Mouse (Mus musculus) limb, embryonic 12.5 days (tissue): ENCODE results near the gene Osbp. TPM values are rescaled to one million over a fixed set of nuclear protein-coding genes. Genes with fewer than 3 reads are reported as not detected.
A peak's percentile ranks its signal among the peaks of the same experiment; 100 is the strongest.
"Not testable (repeated sequence)": the region's sequence is repeated elsewhere in the genome, so short reads cannot be mapped to it uniquely, and the experiment has no call there.

Source experiments
- ATAC-seq: fragments of 200-750 bp; cut with Nextera tagmentation; 2 replicates; pipeline ENCODE4 v1.8.0; 2017; ENCODE audit warnings: low read depth, moderate TSS enrichment; ENCODE audit not compliant: insufficient number of reproducible peaks, insufficient read depth, low FRiP score, low TSS enrichment
- H3K27ac ChIP-seq: fragments of 300-500 bp; sonication (generic); 2 replicates; pipeline ENCODE4 v1.5.1; 2016; ENCODE audit warnings: mild to moderate bottlenecking, moderate library complexity
- H3K27me3 ChIP-seq: fragments of 300-500 bp; sonication (generic); 2 replicates; pipeline ENCODE4 v1.6.1; 2016; ENCODE audit warnings: mild to moderate bottlenecking, moderate library complexity
- H3K36me3 ChIP-seq: fragments of 300-500 bp; sonication (generic); 2 replicates; pipeline ENCODE4 v1.6.1; 2016; ENCODE audit warnings: mild to moderate bottlenecking, moderate library complexity
- H3K4me1 ChIP-seq: fragments of 300-500 bp; sonication (generic); replicated peaks from 2 replicates; pipeline ENCODE4 v1.6.1; 2016
- H3K4me2 ChIP-seq: fragments of 300-500 bp; sonication (generic); 2 replicates; pipeline ENCODE4 v1.6.1; 2016; ENCODE audit warnings: mild to moderate bottlenecking, moderate library complexity
- H3K4me3 ChIP-seq: fragments of 300-500 bp; sonication (generic); replicated peaks from 2 replicates; pipeline ENCODE4 v1.5.1; 2016; ENCODE audit warnings: mild to moderate bottlenecking
- H3K9ac ChIP-seq: fragments of 300-500 bp; sonication (generic); replicated peaks from 2 replicates; pipeline ENCODE4 v1.6.1; 2016; ENCODE audit warnings: mild to moderate bottlenecking, moderate library complexity
- H3K9me3 ChIP-seq: fragments of 300-500 bp; sonication (generic); 2 replicates; pipeline ENCODE4 v1.6.1; 2016; ENCODE audit warnings: mild to moderate bottlenecking, moderate library complexity
- WGBS: fragments of 180-500 bp; shearing (Covaris S2); methylation state at CpG from one replicate; pipeline ENCODE4 v1.1.7; 2016; 5-methylcytosine and 5-hydroxymethylcytosine counted together
- polyA plus RNA-seq: library from polyadenylated mRNA; unstranded; fragments of >200 nt; fragmentation: Nextera tagmentation; extraction: Ambion mirVana; gene quantifications from 2 replicates; pipeline ENCODE4 v1.2.1, GENCODE M21; 2016

Osbp gene
- 4.9 and 5.1 TPM in 2 replicates for polyA plus RNA-seq

GRCm38 (mm10) chr19:11965023-11965942 lies at the start of gene Osbp:
Osbp (plus strand) TSS chr19:11965941.
- Histone ChIP-seq H3K9ac (peak within 1 kb of the TSS; percentile 73), H3K4me3 (peak within 1 kb of the TSS; percentile 79), H3K27ac (peak within 1 kb of the TSS; percentile 74), H3K4me1 (peaks cover 23% of the 10 kb centered on the region), H3K4me2 (peak within 1 kb of the TSS; percentile 95), H3K27me3 (no peaks in the 10 kb centered on the region), H3K36me3 (peaks cover 4% of the 10 kb centered on the region; the same call in 1 of the 2 replicates), H3K9me3 (peaks cover 4% of the 10 kb centered on the region; the same call in 1 of the 2 replicates)
- ATAC-seq: peak; percentile 98
- under 1% methylated on average over 50 of the region's 59 CpGs for WGBS

GRCm38 (mm10) chr19:11922068-11922467 lies 43.7 kb upstream of the Osbp start:
- ATAC-seq: no peak
- H3K4me1 ChIP-seq: no peaks in the 10 kb centered on the region
- no peak overlapping the region for H3K4me3 ChIP-seq
- no peaks in the 10 kb centered on the region for H3K27me3 ChIP-seq
- H3K36me3 ChIP-seq: peaks cover 77% of the 10 kb centered on the region
- H3K9me3 ChIP-seq: no peaks in the 10 kb centered on the region
- no peak overlapping the region for H3K27ac ChIP-seq
- no peak overlapping the region for H3K9ac ChIP-seq
- 87% methylated on average over 1 of the region's 1 CpGs for WGBS
- no peak overlapping the region for H3K4me2 ChIP-seq

- not testable (repeated sequence) for H3K27me3 ChIP-seq, H3K9ac ChIP-seq, H3K9me3 ChIP-seq, H3K4me1 ChIP-seq, H3K27ac ChIP-seq, H3K4me2 ChIP-seq, H3K4me3 ChIP-seq, ATAC-seq
- peaks cover 77% of the 10 kb centered on the region for H3K36me3 ChIP-seq
- WGBS: 96% methylated on average over 2 of the region's 2 CpGs
Observed at GRCm38 (mm10) chr19:11922515-11922914, 43.2 kb upstream of the Osbp start.

DNA sequence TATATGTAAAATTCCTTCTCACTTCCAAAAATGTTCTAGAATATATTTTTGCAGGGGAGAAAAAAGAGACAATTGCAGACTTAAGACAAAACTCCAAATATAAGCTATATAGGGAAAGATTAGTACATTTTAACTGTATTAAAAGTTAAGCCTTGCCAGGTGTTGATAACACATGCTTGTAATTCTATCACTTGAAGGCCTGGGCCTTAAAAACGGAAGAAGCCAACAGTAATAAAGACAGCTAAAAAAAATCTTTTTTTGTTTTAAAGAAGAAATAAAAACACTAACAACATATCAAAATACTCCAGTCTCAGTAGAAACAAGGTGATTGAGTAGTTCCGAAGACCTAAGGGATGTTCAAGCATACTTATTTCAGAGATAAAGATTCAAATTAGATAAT lies 39.4 kb upstream of the Osbp start:
- ATAC-seq: no peak
- H3K27ac ChIP-seq: no peak overlapping the region
- H3K9ac ChIP-seq: no peak overlapping the region
- no peak overlapping the region for H3K4me2 ChIP-seq
- no peaks in the 10 kb centered on the region for H3K27me3 ChIP-seq
- 83% methylated on average over 2 of the region's 2 CpGs for WGBS
- H3K4me3 ChIP-seq: no peak overlapping the region
- H3K4me1 ChIP-seq: no peaks in the 10 kb centered on the region
- peaks cover 88% of the 10 kb centered on the region for H3K36me3 ChIP-seq
- no peaks in the 10 kb centered on the region for H3K9me3 ChIP-seq

GRCm38 (mm10) chr19:11928025-11928748 lies 37.6 kb upstream of the Osbp start:
- H3K27ac ChIP-seq: no peak overlapping the region
- WGBS: 93% methylated on average over 4 of the region's 4 CpGs
- H3K4me2 ChIP-seq: no peak overlapping the region
- H3K36me3 ChIP-seq: peaks cover 90% of the 10 kb centered on the region
- H3K4me3 ChIP-seq: no peak overlapping the region
- no peaks in the 10 kb centered on the region for H3K27me3 ChIP-seq
- H3K9me3 ChIP-seq: no peaks in the 10 kb centered on the region
- no peak overlapping the region for H3K9ac ChIP-seq
- no peak for ATAC-seq
- no peaks in the 10 kb centered on the region for H3K4me1 ChIP-seq

GRCm38 (mm10) chr19:11946460-11946859 lies 19.3 kb upstream of the Osbp start:
- WGBS: 92% methylated on average over 9 of the region's 9 CpGs
- H3K36me3 ChIP-seq: peaks cover 38% of the 10 kb centered on the region

DNA sequence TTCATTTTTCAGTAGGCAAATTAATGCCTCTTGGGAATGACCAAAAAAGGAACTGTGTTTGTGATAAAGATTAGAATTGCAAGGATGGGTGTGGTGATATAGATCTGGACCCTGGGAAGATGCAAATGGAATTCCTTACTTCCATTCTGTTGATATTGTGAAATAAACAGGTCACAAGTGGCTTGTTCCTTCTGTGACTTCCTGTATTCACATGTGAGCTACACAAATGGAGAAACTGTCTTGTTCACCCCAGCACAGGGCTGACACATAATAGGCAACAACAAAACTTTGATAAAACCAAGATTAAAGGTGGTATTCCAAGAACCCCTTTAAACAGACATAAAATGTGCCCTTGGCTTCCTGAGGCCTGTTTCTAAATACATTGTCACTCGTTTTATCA lies 15.9 kb upstream of the Osbp start:
- no peak overlapping the region for H3K4me2 ChIP-seq

More at GRCm38 (mm10) chr19:11946460-11946859, 19.3 kb upstream of the Osbp start:
- H3K4me3 ChIP-seq, H3K9me3 ChIP-seq, H3K4me1 ChIP-seq, H3K27me3 ChIP-seq, H3K27ac ChIP-seq, ATAC-seq, H3K9ac ChIP-seq, H3K4me2 ChIP-seq: not testable (repeated sequence)

GRCm38 (mm10) chr19:11950747-11951146 lies 15.0 kb upstream of the Osbp start:
- Histone ChIP-seq H3K4me1 (0 out of 2 replicates have a peak, but pooled peaks cover 2% of the 10 kb centered on the region), H3K9ac (no peak overlapping the region), H3K4me3 (no peak overlapping the region), H3K36me3 (peaks cover 2% of the 10 kb centered on the region), H3K27me3 (no peaks in the 10 kb centered on the region), H3K27ac (no peak overlapping the region), H3K4me2 (no peak overlapping the region), H3K9me3 (no peaks in the 10 kb centered on the region)
- 68% methylated on average over 7 of the region's 7 CpGs for WGBS
- no peak for ATAC-seq

More for the DNA sequence above, 15.9 kb upstream of the Osbp start:
- Histone ChIP-seq H3K4me1 (0 out of 2 replicates have a peak, but pooled peaks cover 2% of the 10 kb centered on the region), H3K36me3 (peaks cover 11% of the 10 kb centered on the region), H3K27me3 (no peaks in the 10 kb centered on the region), H3K9ac (no peak overlapping the region), H3K9me3 (no peaks in the 10 kb centered on the region), H3K27ac (no peak overlapping the region), H3K4me3 (no peak overlapping the region)
- WGBS: 60% methylated on average over 1 of the region's 1 CpGs
- ATAC-seq: no peak

DNA sequence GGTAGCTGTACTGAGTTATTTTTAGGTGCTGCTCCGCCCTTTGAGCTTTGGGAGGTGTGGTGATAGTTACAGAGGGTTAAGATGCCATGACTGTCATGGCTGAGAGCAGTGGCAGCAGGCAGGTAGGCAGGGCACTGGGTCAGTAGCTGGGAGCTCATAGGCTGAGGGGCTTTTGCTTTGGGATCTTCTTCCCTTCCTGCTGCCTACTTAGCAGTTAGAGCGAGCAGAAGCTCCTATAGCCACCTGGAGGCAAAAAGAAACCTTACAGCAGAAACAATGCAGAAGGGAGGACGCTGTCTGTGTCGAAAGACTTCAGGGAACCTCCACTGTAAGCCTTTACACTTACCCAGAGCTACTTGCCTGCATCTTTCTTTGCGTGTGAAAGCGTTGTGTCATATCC lies 11.5 kb upstream of the Osbp start:
- Histone ChIP-seq H3K27ac (no peak overlapping the region), H3K9me3 (no peaks in the 10 kb centered on the region), H3K9ac (no peak overlapping the region), H3K4me1 (0 out of 2 replicates have a peak, but pooled peaks cover 2% of the 10 kb centered on the region), H3K4me2 (no peak overlapping the region), H3K36me3 (no peaks in the 10 kb centered on the region), H3K4me3 (no peak overlapping the region), H3K27me3 (no peaks in the 10 kb centered on the region)
- no peak for ATAC-seq
- WGBS: 48% methylated on average over 6 of the region's 6 CpGs

GRCm38 (mm10) chr19:11956636-11957035 lies 9.1 kb upstream of the Osbp start:
- Histone ChIP-seq H3K4me2 (no peak overlapping the region), H3K4me1 (no peaks in the 10 kb centered on the region), H3K36me3 (no peaks in the 10 kb centered on the region)

GRCm38 (mm10) chr19:11957396-11957795 lies 8.3 kb upstream of the Osbp start:
- no peak overlapping the region for H3K4me3 ChIP-seq
- H3K4me1 ChIP-seq: no peaks in the 10 kb centered on the region
- WGBS: 89% methylated on average over 5 of the region's 5 CpGs
- H3K27ac ChIP-seq: no peak overlapping the region
- H3K36me3 ChIP-seq: no peaks in the 10 kb centered on the region
- no peak overlapping the region for H3K4me2 ChIP-seq
- H3K9me3 ChIP-seq: no peaks in the 10 kb centered on the region
- ATAC-seq: no peak
- H3K9ac ChIP-seq: no peak overlapping the region
- no peaks in the 10 kb centered on the region for H3K27me3 ChIP-seq

More at GRCm38 (mm10) chr19:11956636-11957035, 9.1 kb upstream of the Osbp start:
- Histone ChIP-seq H3K4me3 (no peak overlapping the region), H3K27ac (no peak overlapping the region), H3K27me3 (no peaks in the 10 kb centered on the region), H3K9ac (no peak overlapping the region), H3K9me3 (no peaks in the 10 kb centered on the region)
- no peak for ATAC-seq
- WGBS: 65% methylated on average over 5 of the region's 5 CpGs
